21 mouse cellular contexts compared by ENCODE assay signal in genomic region chr6:93659534-93659933, GRCm38 (mm10).
"Had no signal": no experiment of that assay in that cellular context is flagged by ENCODE, and none has a peak within 500 bp of the region (broad histone marks: within the 10 kb centered on the region; RNA-seq: fewer than 3 reads in every experiment).

No protein-coding gene starts in this region.

- H3K27ac ChIP-seq: lung, embryonic 15.5 days; macrophage; midbrain, embryonic 10.5 days; midbrain, embryonic 12.5 days; neural tube, embryonic 13.5 days; neural tube, embryonic 15.5 days had no signal

- H3K36me3 ChIP-seq: lung, embryonic 15.5 days; midbrain, embryonic 10.5 days; midbrain, embryonic 12.5 days; neural tube, embryonic 13.5 days; neural tube, embryonic 15.5 days had no signal

- H3K9ac ChIP-seq: lung, embryonic 15.5 days; midbrain, embryonic 12.5 days; neural tube, embryonic 13.5 days; neural tube, embryonic 15.5 days had no signal

- H3K4me1 ChIP-seq: lung, embryonic 15.5 days; megakaryocyte, embryonic 14.5 days; midbrain, embryonic 12.5 days; neural tube, embryonic 15.5 days had no signal

- ATAC-seq: lung, postnatal 0 days; midbrain, embryonic 16.5 days had no signal

- H3K4me3 ChIP-seq: lung, embryonic 15.5 days; megakaryocyte, embryonic 14.5 days; midbrain, embryonic 10.5 days; midbrain, embryonic 12.5 days; myocyte; neural tube, embryonic 13.5 days; neural tube, embryonic 15.5 days had no signal

- DNase-seq: lung, adult 2 months; lung, postnatal 14 days; lung, postnatal 36 days; midbrain, embryonic 14.5 days; right cerebral cortex, adult 18-20 months; right cerebral cortex, postnatal 25 days; right cerebral cortex, postnatal 4 days; spleen, adult 18-20 months; thymus, adult 18-20 months; thymus, postnatal 14 days; thymus, postnatal 36 days had no signal

- H3K9me3 ChIP-seq: lung, embryonic 15.5 days; midbrain, embryonic 10.5 days; midbrain, embryonic 12.5 days; neural tube, embryonic 13.5 days; neural tube, embryonic 15.5 days had no signal

- H3K4me2 ChIP-seq: lung, embryonic 15.5 days; midbrain, embryonic 12.5 days; neural tube, embryonic 13.5 days; neural tube, embryonic 15.5 days had no signal

- H3K27me3 ChIP-seq: lung, embryonic 15.5 days; megakaryocyte, embryonic 14.5 days; midbrain, embryonic 12.5 days; neural tube, embryonic 13.5 days; neural tube, embryonic 15.5 days had no signal
